Mouse (Mus musculus) effector memory CD4-positive, alpha-beta T cell, adult 5 months (primary cell): ENCODE results near the gene Neb. TPM values are rescaled to one million over a fixed set of nuclear protein-coding genes. Genes with fewer than 3 reads are reported as not detected.

ENCODE experiments used
- polyA plus RNA-seq: library from polyadenylated mRNA; unstranded; fragments of 100-300 nt; shearing (Covaris generic); gene quantifications from one replicate; pipeline ENCODE4 v1.2.1, GENCODE M21; 2017

The Neb gene
- 0.14 TPM for polyA plus RNA-seq

DNA sequence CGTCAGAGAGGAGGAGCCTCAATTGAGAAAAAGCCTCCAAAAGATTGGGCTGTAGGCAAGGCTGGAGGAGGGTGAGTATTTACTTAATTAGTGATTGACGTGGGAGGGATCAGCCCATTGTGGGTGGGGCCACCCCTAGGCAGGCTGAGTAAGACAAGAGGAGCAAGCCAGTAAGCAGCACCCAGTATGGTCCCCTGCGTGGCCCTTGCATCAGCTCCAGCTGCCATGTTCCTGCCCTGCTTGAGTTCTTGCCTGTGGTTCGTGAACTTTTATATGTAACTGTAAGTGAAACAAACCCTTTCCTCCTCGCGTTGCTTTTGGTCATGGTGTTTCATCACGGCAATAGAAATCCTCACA, at the start of gene Neb:
Gene Neb, minus strand, starts transcription at position 27 of the 357 bp plus-strand sequence.

DNA sequence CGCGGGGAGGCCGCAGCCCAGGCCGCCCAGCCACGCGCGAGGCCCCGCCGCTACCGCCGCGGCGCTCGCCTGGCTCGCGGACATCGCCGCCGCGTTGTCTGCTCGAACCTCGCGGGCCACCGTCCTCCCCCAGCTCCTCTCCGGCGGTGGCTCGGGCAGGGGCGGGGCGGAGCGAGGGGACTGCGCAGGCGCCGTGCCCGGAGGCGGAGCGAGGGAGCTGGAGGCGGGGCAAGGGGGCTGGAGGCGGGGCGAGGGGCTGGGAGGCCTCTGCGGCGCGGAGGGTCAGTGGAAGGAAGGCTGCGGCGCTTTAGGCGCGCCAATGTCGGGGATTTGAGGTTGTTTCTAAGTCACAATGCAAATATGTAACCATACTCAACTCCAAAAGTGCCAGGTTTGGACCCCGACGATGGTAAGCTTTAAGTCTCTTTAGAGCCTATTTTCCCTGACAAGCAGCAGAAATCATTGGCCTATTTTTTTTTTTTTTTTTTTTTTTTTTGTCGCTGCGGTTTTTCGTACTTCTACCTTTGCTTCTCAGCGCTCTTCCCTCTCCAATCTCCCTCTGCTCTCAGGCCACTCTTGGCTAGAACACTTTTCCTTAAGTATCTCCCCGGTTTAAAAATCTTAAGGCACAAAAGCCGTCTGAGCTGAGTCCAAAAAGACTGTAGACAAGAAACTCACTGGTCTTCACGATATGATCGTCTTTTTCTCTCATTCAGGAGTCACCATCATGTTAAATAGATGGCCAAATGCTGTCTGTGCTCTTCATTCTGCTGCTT, 46.7 kb upstream of the Neb start, which contains the start of gene Arl5a:
Gene Arl5a, minus strand, starts transcription at position 155 of the 776 bp plus-strand sequence.

Other genes starting within 250 kb of the Neb start
- gene Arl5a, start 46.4 kb upstream of the Neb start, polyA plus RNA-seq = 32.1 TPM